22 mouse cellular contexts compared by ENCODE assay signal in genomic region chr6:113856095-113856646, GRCm38 (mm10).
DNase-seq lines count a peak whose midpoint lies in the region; ATAC-seq and TF ChIP-seq lines count a peak whose summit lies in the region.
"Had no signal": no experiment of that assay in that cellular context is flagged by ENCODE, and none has a peak within 500 bp of the region (broad histone marks: within the 10 kb centered on the region; RNA-seq: fewer than 3 reads in every experiment).

No protein-coding gene starts in this region.

- H3K4me1 ChIP-seq in cerebellum, adult 2 months (ENCODE audit: control insufficient read depth, insufficient read depth, low read length): peaks cover 74% of the 10 kb centered on the region
- peaks cover 45% of the 10 kb centered on the region for H3K4me1 ChIP-seq in forebrain, embryonic 14.5 days (ENCODE audit: control insufficient read depth, insufficient read depth, low read length)
- peaks cover 35% of the 10 kb centered on the region for H3K4me1 ChIP-seq in hindbrain, postnatal 0 days (ENCODE audit: insufficient read depth, low read length)
- H3K4me1 ChIP-seq in midbrain, embryonic 15.5 days: peaks cover 22% of the 10 kb centered on the region
- H3K4me1 ChIP-seq: embryonic facial prominence, embryonic 12.5 days; heart, embryonic 12.5 days; limb, embryonic 12.5 days; liver, embryonic 13.5 days; stomach, embryonic 15.5 days had no signal

- no peak for DNase-seq in cerebellum, adult 2 months
- no peak for DNase-seq in cerebellum, postnatal 36 days
- no peak for DNase-seq in layer of hippocampus, adult 2 months (ENCODE audit: low spot score in 2 of 2)
- no peak for DNase-seq in layer of hippocampus, adult 11-12 months (ENCODE audit: low spot score)
- DNase-seq in forebrain, embryonic 14.5 days (ENCODE audit: low spot score): no peak
- DNase-seq in hindbrain, postnatal 0 days (ENCODE audit: low spot score): peak; percentile 9
- no peak for DNase-seq in layer of hippocampus, postnatal 36 days
- DNase-seq: adrenal gland, postnatal 14 days; heart, postnatal 14 days; kidney, adult 2 months; kidney, postnatal 10 days; liver, embryonic 13.5 days; lung, embryonic 14.5 days; lung, postnatal 36 days; thymus, adult 18-20 months had no signal

- no peaks in the 10 kb centered on the region for H3K27me3 ChIP-seq in cerebellum, adult 2 months (ENCODE audit: control insufficient read depth, insufficient read depth, low read length)
- H3K27me3 ChIP-seq in forebrain, embryonic 14.5 days (replicated peaks; ENCODE audit: control insufficient read depth, insufficient read depth, low read length): no peaks in the 10 kb centered on the region
- H3K27me3 ChIP-seq in hindbrain, postnatal 0 days (ENCODE audit: insufficient read depth, low read length): no peaks in the 10 kb centered on the region
- no peaks in the 10 kb centered on the region for H3K27me3 ChIP-seq in midbrain, embryonic 15.5 days (replicated peaks)
- H3K27me3 ChIP-seq: embryonic facial prominence, embryonic 12.5 days; limb, embryonic 12.5 days; liver, embryonic 13.5 days; stomach, embryonic 15.5 days had no signal

- H3K4me3 ChIP-seq in cerebellum, adult 2 months (replicated peaks; ENCODE audit: insufficient read depth, low read depth, low read length): no peak overlapping the region
- no peak overlapping the region for H3K4me3 ChIP-seq in layer of hippocampus, adult 2 months
- H3K4me3 ChIP-seq in forebrain, embryonic 14.5 days (ENCODE audit: low read depth, low read length): no peak overlapping the region
- H3K4me3 ChIP-seq in hindbrain, postnatal 0 days (ENCODE audit: low read length): no peak overlapping the region
- H3K4me3 ChIP-seq in midbrain, embryonic 15.5 days: no peak overlapping the region
- H3K4me3 ChIP-seq: embryonic facial prominence, embryonic 12.5 days; heart, embryonic 12.5 days; limb, embryonic 12.5 days; liver, embryonic 13.5 days; stomach, embryonic 15.5 days had no signal

- H3K36me3 ChIP-seq in forebrain, embryonic 14.5 days (ENCODE audit: control insufficient read depth, insufficient read depth, low read length): no peaks in the 10 kb centered on the region
- no peaks in the 10 kb centered on the region for H3K36me3 ChIP-seq in hindbrain, postnatal 0 days (ENCODE audit: insufficient read depth, low read length)
- H3K36me3 ChIP-seq in midbrain, embryonic 15.5 days (replicated peaks): no peaks in the 10 kb centered on the region
- H3K36me3 ChIP-seq: embryonic facial prominence, embryonic 12.5 days; heart, embryonic 12.5 days; limb, embryonic 12.5 days; liver, embryonic 13.5 days; stomach, embryonic 15.5 days had no signal

- no peak for TF ChIP-seq CTCF in cerebellum, adult 2 months (IDR thresholded peaks at IDR 0.05; ENCODE audit: borderline replicate concordance, insufficient read depth, low read depth, low read length)
- TF ChIP-seq CTCF in layer of hippocampus, adult 2 months (conservative IDR thresholded peaks at IDR 0.05): no peak
- no peak for TF ChIP-seq CTCF in hindbrain, postnatal 0 days (IDR thresholded peaks at IDR 0.05; ENCODE audit: low read depth)

- ATAC-seq in forebrain, embryonic 14.5 days: no peak
- ATAC-seq in hindbrain, postnatal 0 days: 0 out of 2 replicates have a peak, but pooled peaks have one; percentile 1
- no peak for ATAC-seq in midbrain, embryonic 15.5 days (replicated peaks)
- ATAC-seq: inflammation-experienced regulatory T-cells, adult 6 months; midbrain, embryonic 16.5 days had no signal

- peak overlapping the region; percentile 85 for H3K27ac ChIP-seq in cerebellum, adult 2 months (ENCODE audit: insufficient read depth, low read length)
- peak overlapping the region; percentile 88 for H3K27ac ChIP-seq in layer of hippocampus, adult 2 months
- peak overlapping the region; percentile 88 for H3K27ac ChIP-seq in forebrain, embryonic 14.5 days (ENCODE audit: low read depth, low read length)
- H3K27ac ChIP-seq in hindbrain, postnatal 0 days: peak overlapping the region; percentile 58; the same call in 1 of the 2 replicates
- H3K27ac ChIP-seq in midbrain, embryonic 15.5 days: no peak overlapping the region
- H3K27ac ChIP-seq: embryonic facial prominence, embryonic 12.5 days; limb, embryonic 12.5 days; liver, embryonic 13.5 days; stomach, embryonic 15.5 days had no signal

- no peak overlapping the region for H3K4me2 ChIP-seq in forebrain, embryonic 14.5 days (ENCODE audit: low read length)
- no peak overlapping the region for H3K4me2 ChIP-seq in hindbrain, postnatal 0 days (ENCODE audit: low read depth, low read length)
- H3K4me2 ChIP-seq in midbrain, embryonic 15.5 days: no peak overlapping the region
- H3K4me2 ChIP-seq: embryonic facial prominence, embryonic 12.5 days; heart, embryonic 12.5 days; limb, embryonic 12.5 days; liver, embryonic 13.5 days; lung, embryonic 14.5 days; stomach, embryonic 15.5 days had no signal

- TF ChIP-seq POLR2A in cerebellum, adult 2 months (IDR thresholded peaks at IDR 0.05; ENCODE audit: borderline replicate concordance, insufficient read depth, low read length): no peak

- 9% methylated on average over 1 of the region's 1 CpGs for WGBS in cerebellum, adult 2 months
- WGBS in forebrain, embryonic 14.5 days: 83% methylated on average over 1 of the region's 1 CpGs
- 59% methylated on average over 1 of the region's 1 CpGs for WGBS in hindbrain, postnatal 0 days
- WGBS in midbrain, embryonic 15.5 days: 83% methylated on average over 1 of the region's 1 CpGs

- H3K9ac ChIP-seq in forebrain, embryonic 14.5 days (ENCODE audit: low read length): no peak overlapping the region
- no peak overlapping the region for H3K9ac ChIP-seq in hindbrain, postnatal 0 days (replicated peaks; ENCODE audit: low read length)
- H3K9ac ChIP-seq in midbrain, embryonic 15.5 days: no peak overlapping the region
- H3K9ac ChIP-seq: embryonic facial prominence, embryonic 12.5 days; heart, embryonic 12.5 days; limb, embryonic 12.5 days; liver, embryonic 13.5 days; lung, embryonic 14.5 days; stomach, embryonic 15.5 days had no signal

- no peaks in the 10 kb centered on the region for H3K9me3 ChIP-seq in forebrain, embryonic 14.5 days (replicated peaks; ENCODE audit: control insufficient read depth, low read length)
- no peaks in the 10 kb centered on the region for H3K9me3 ChIP-seq in hindbrain, postnatal 0 days (ENCODE audit: low read length)
- no peaks in the 10 kb centered on the region for H3K9me3 ChIP-seq in midbrain, embryonic 15.5 days
- H3K9me3 ChIP-seq: embryonic facial prominence, embryonic 12.5 days; heart, embryonic 12.5 days; limb, embryonic 12.5 days; liver, embryonic 13.5 days; stomach, embryonic 15.5 days had no signal
